Mouse (Mus musculus) adrenal gland, postnatal 14 days (tissue): ENCODE data around the gene Sprtn. TPM values are rescaled to one million over a fixed set of nuclear protein-coding genes. Genes with fewer than 3 reads are reported as not detected.

Experiments
- DNase-seq: peaks from one replicate; pipeline ENCODE4 v3.0.0; 2021; ENCODE audit warnings: mixed read lengths
- long read RNA-seq, 2 experiments: library from polyadenylated mRNA; stranded (forward); transcript quantifications; one replicate each; pipeline ENCODE4 v2.0.0; 2021
- total RNA-seq: library from RNA; stranded (reverse); gene quantifications from 2 replicates; pipeline ENCODE4 v1.2.3, GENCODE M21; 2021

Sprtn gene
- total RNA-seq: 20.1 and 21.3 TPM in 2 replicates
- long read RNA-seq, experiment 1, full-length matches to known transcripts: 8 of 11 reads
- long read RNA-seq, experiment 1, partial matches to known transcripts: 0 of 11 reads
- long read RNA-seq, experiment 1, other reads (novel, unspliced or antisense): 3 of 11 reads
- long read RNA-seq, experiment 2, full-length matches to known transcripts: 5 of 7 reads
- long read RNA-seq, experiment 2, partial matches to known transcripts: 0 of 7 reads
- long read RNA-seq, experiment 2, other reads (novel, unspliced or antisense): 2 of 7 reads

GRCm38 (mm10) chr8:124897386-124898250 is at the start of gene Sprtn, which contains the start of gene Exoc8:
TSS of gene Sprtn (plus strand) at chr8:124897886.
TSS of gene Exoc8 (minus strand) at chr8:124897705.
- DNase-seq: peak; percentile 98

GRCm38 (mm10) chr8:124853511-124853910 is 44.2 kb upstream of the Sprtn start:
- DNase-seq: no peak

- peak; percentile 49 for DNase-seq
Observed at GRCm38 (mm10) chr8:124859466-124859865, 38.2 kb upstream of the Sprtn start.

- DNase-seq: no peak
Observed at GRCm38 (mm10) chr8:124860188-124860587, 37.5 kb upstream of the Sprtn start.

GRCm38 (mm10) chr8:124862321-124863162 is 35.1 kb upstream of the Sprtn start, which contains the start of the genes Gnpat and 2810004N23Rik:
TSS of gene Gnpat (plus strand) at chr8:124863033.
TSS of gene 2810004N23Rik (minus strand) at chr8:124863120.
- DNase-seq: peak; percentile 97

GRCm38 (mm10) chr8:124863163-124863677 is 34.5 kb upstream of the Sprtn start:
- no peak for DNase-seq

- no peak for DNase-seq
Observed at GRCm38 (mm10) chr8:124863729-124864128, 34.0 kb upstream of the Sprtn start.

GRCm38 (mm10) chr8:124866669-124867068 is 31.0 kb upstream of the Sprtn start:
- DNase-seq: no peak

- peak; percentile 63 for DNase-seq
Observed at GRCm38 (mm10) chr8:124867126-124867525, 30.6 kb upstream of the Sprtn start.

GRCm38 (mm10) chr8:124869708-124870107 is 28.0 kb upstream of the Sprtn start:
- DNase-seq: peak; percentile 29

- no peak for DNase-seq
Observed at GRCm38 (mm10) chr8:124871474-124871873, 26.2 kb upstream of the Sprtn start.

GRCm38 (mm10) chr8:124872081-124872480 is 25.6 kb upstream of the Sprtn start:
- no peak for DNase-seq

GRCm38 (mm10) chr8:124872690-124873089 is 25.0 kb upstream of the Sprtn start:
- no peak for DNase-seq

GRCm38 (mm10) chr8:124878141-124878540 is 19.5 kb upstream of the Sprtn start:
- no peak for DNase-seq

GRCm38 (mm10) chr8:124878946-124879526 is 18.6 kb upstream of the Sprtn start:
- no peak for DNase-seq

- DNase-seq: no peak
Observed at GRCm38 (mm10) chr8:124888385-124888784, 9.3 kb upstream of the Sprtn start.

- no peak for DNase-seq
Observed at GRCm38 (mm10) chr8:124892596-124892995, 5.1 kb upstream of the Sprtn start.

GRCm38 (mm10) chr8:124896010-124896631 is 1.6 kb upstream of the Sprtn start:
- peak; percentile 37 for DNase-seq

GRCm38 (mm10) chr8:124896632-124897385 is 877 bp upstream of the Sprtn start:
- DNase-seq: peak; percentile 89

GRCm38 (mm10) chr8:124898251-124898905 is 692 bp downstream of the Sprtn start:
- DNase-seq: peak; percentile 54
